ENCODE assay signal across 17 mouse cellular contexts in the genomic region with DNA sequence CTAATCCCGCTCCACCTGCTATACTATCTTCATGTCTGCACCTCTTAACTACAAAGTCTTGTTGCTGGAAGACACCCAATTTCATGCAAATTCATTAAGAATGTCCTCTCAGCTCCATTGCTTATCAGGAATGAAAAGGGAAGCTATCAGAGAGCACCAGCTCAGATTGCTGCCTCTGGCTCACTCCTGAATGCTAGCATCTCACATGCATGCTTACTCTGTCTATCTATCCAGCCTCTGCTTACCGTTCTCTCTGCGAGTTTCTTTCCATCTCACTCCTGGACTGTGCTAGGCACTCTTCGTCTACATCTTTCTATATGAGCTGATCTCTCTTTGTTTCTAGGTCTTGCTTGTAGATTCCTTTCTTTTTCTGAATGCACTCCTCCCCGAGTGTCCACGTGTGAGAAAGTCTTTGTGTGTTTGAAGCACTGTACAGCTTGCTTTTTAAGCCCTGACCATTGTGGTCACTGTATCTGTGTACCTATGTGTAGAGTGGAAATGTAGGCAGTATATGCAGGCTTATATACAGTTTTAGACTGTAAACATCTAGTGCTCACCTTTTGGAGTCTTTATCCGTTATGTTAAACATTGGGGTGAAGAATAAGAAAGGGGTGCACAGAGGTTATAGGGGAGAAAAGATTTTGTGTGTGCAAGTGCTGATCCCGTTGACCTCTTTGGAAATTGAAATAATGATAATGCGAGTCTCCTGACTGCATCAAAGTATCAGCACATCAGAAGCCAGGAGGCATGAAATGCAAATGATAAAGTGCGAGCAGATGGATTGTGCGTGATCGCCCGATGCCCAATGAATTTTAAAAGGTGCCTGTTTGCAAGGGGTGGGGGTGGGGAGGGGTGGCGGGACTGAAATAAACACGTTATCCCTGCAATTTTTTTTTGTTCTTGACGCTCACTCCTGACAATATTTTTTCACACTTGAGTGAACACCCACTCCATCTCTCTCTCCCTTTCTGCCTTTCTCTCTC.
A peak's percentile ranks its signal among the peaks of the same experiment; 100 is the strongest.
DNase-seq lines count a peak whose midpoint lies in the region; ATAC-seq and TF ChIP-seq lines count a peak whose summit lies in the region.
"Had no signal": no experiment of that assay in that cellular context is flagged by ENCODE, and none has a peak within 500 bp of the region (broad histone marks: within the 10 kb centered on the region; RNA-seq: fewer than 3 reads in every experiment).

No protein-coding gene starts in this region.

- TF ChIP-seq POLR2A in brain, embryonic 14.5 days (IDR thresholded peaks at IDR 0.05; ENCODE audit: borderline replicate concordance, extremely low read depth, insufficient read depth, insufficient read length, poor library complexity, severe bottlenecking), result no peak

- H3K27ac ChIP-seq in forebrain, embryonic 15.5 days (replicated peaks), result peak overlapping the region; percentile 89
- peak overlapping the region; percentile 3 for H3K27ac ChIP-seq in hindbrain, embryonic 16.5 days (ENCODE audit: low read depth, low read length)
- peak overlapping the region; percentile 76 for H3K27ac ChIP-seq in midbrain, embryonic 15.5 days
- H3K27ac ChIP-seq in intestine, embryonic 16.5 days (ENCODE audit: low read length), result no peak overlapping the region
- H3K27ac ChIP-seq in layer of hippocampus, adult 2 months, result no peak overlapping the region
- H3K27ac ChIP-seq: gastrocnemius, adult 2 months; intestine, embryonic 15.5 days; kidney, postnatal 0 days; lung, embryonic 15.5 days had no signal

- peak; percentile 62 for ATAC-seq in forebrain, embryonic 15.5 days (replicated peaks)
- peak; percentile 45; the same call in 1 of the 2 replicates for ATAC-seq in hindbrain, embryonic 16.5 days
- peak; percentile 62; the same call in 1 of the 2 replicates for ATAC-seq in midbrain, embryonic 15.5 days (replicated peaks)
- ATAC-seq in intestine, embryonic 16.5 days, result no peak
- ATAC-seq: intestine, embryonic 15.5 days had no signal

- no peak overlapping the region for H3K9ac ChIP-seq in forebrain, embryonic 15.5 days (replicated peaks)
- no peak overlapping the region for H3K9ac ChIP-seq in hindbrain, embryonic 16.5 days (ENCODE audit: low read depth, low read length)
- no peak overlapping the region for H3K9ac ChIP-seq in midbrain, embryonic 15.5 days
- H3K9ac ChIP-seq in intestine, embryonic 16.5 days (ENCODE audit: low read depth, low read length), result no peak overlapping the region
- H3K9ac ChIP-seq: intestine, embryonic 15.5 days; lung, embryonic 15.5 days had no signal

- H3K36me3 ChIP-seq in forebrain, embryonic 15.5 days, result no peaks in the 10 kb centered on the region
- no peaks in the 10 kb centered on the region for H3K36me3 ChIP-seq in hindbrain, embryonic 16.5 days (ENCODE audit: control insufficient read depth, insufficient read depth, low read length)
- H3K36me3 ChIP-seq in midbrain, embryonic 15.5 days (replicated peaks), result no peaks in the 10 kb centered on the region
- H3K36me3 ChIP-seq in intestine, embryonic 16.5 days (ENCODE audit: control insufficient read depth, insufficient read depth, low read length), result no peaks in the 10 kb centered on the region
- H3K36me3 ChIP-seq: intestine, embryonic 15.5 days; lung, embryonic 15.5 days had no signal

- no peak for TF ChIP-seq CTCF in brain, embryonic 14.5 days (IDR thresholded peaks at IDR 0.05; ENCODE audit: borderline replicate concordance, extremely low read depth, insufficient read depth, insufficient read length)
- no peak for TF ChIP-seq CTCF in layer of hippocampus, adult 2 months (conservative IDR thresholded peaks at IDR 0.05)

- no peaks in the 10 kb centered on the region for H3K9me3 ChIP-seq in forebrain, embryonic 15.5 days
- H3K9me3 ChIP-seq in hindbrain, embryonic 16.5 days (ENCODE audit: control insufficient read depth, low read length), result no peaks in the 10 kb centered on the region
- H3K9me3 ChIP-seq in midbrain, embryonic 15.5 days, result no peaks in the 10 kb centered on the region
- no peaks in the 10 kb centered on the region for H3K9me3 ChIP-seq in intestine, embryonic 16.5 days (ENCODE audit: control insufficient read depth, low read length)
- H3K9me3 ChIP-seq: intestine, embryonic 15.5 days; lung, embryonic 15.5 days had no signal

- no peaks in the 10 kb centered on the region for H3K27me3 ChIP-seq in forebrain, embryonic 15.5 days
- no peaks in the 10 kb centered on the region for H3K27me3 ChIP-seq in hindbrain, embryonic 16.5 days (replicated peaks; ENCODE audit: control insufficient read depth, insufficient read depth, low read length)
- no peaks in the 10 kb centered on the region for H3K27me3 ChIP-seq in midbrain, embryonic 15.5 days (replicated peaks)
- no peaks in the 10 kb centered on the region for H3K27me3 ChIP-seq in intestine, embryonic 16.5 days (replicated peaks; ENCODE audit: control insufficient read depth, insufficient read depth, low read length)
- H3K27me3 ChIP-seq: intestine, embryonic 15.5 days; lung, embryonic 15.5 days had no signal

- peak overlapping the region; percentile 26 for H3K4me2 ChIP-seq in forebrain, embryonic 15.5 days (replicated peaks)
- H3K4me2 ChIP-seq in hindbrain, embryonic 16.5 days (ENCODE audit: low read length), result peak overlapping the region; percentile 34
- H3K4me2 ChIP-seq in midbrain, embryonic 15.5 days, result peak overlapping the region; percentile 38
- H3K4me2 ChIP-seq in intestine, embryonic 16.5 days (ENCODE audit: low read depth, low read length), result no peak overlapping the region
- H3K4me2 ChIP-seq: intestine, embryonic 15.5 days; lung, embryonic 15.5 days had no signal

- peak; percentile 81 for DNase-seq in brain, embryonic 14.5 days (ENCODE audit: low read depth)
- DNase-seq in adrenal gland, postnatal 10 days, result no peak
- DNase-seq in cerebellum, postnatal 10 days, result no peak
- no peak for DNase-seq in layer of hippocampus, adult 2 months (ENCODE audit: low spot score in 2 of 2)
- DNase-seq: adrenal gland, adult 8-10 months; cerebellum, adult 9-10 months; gastrocnemius, adult 2 months; heart, postnatal 10 days; thymus, adult 2 months had no signal

- 24% methylated on average over 16 of the region's 16 CpGs for WGBS in forebrain, embryonic 15.5 days
- 29% methylated on average over 16 of the region's 16 CpGs for WGBS in hindbrain, embryonic 16.5 days
- WGBS in midbrain, embryonic 15.5 days, result 24% methylated on average over 16 of the region's 16 CpGs
- 84% methylated on average over 16 of the region's 16 CpGs for WGBS in intestine, embryonic 16.5 days

- H3K4me1 ChIP-seq in forebrain, embryonic 15.5 days, result peaks cover 34% of the 10 kb centered on the region
- peaks cover 5% of the 10 kb centered on the region for H3K4me1 ChIP-seq in hindbrain, embryonic 16.5 days (ENCODE audit: control insufficient read depth, insufficient read depth, low read depth, low read length)
- peaks cover 37% of the 10 kb centered on the region for H3K4me1 ChIP-seq in midbrain, embryonic 15.5 days
- no peaks in the 10 kb centered on the region for H3K4me1 ChIP-seq in intestine, embryonic 16.5 days (ENCODE audit: control insufficient read depth, insufficient read depth, low read length)
- H3K4me1 ChIP-seq: intestine, embryonic 15.5 days; lung, embryonic 15.5 days had no signal

- no peak overlapping the region for H3K4me3 ChIP-seq in forebrain, embryonic 15.5 days
- no peak overlapping the region for H3K4me3 ChIP-seq in hindbrain, embryonic 16.5 days (ENCODE audit: low read length)
- H3K4me3 ChIP-seq in midbrain, embryonic 15.5 days, result no peak overlapping the region
- H3K4me3 ChIP-seq in intestine, embryonic 16.5 days (ENCODE audit: low read length), result no peak overlapping the region
- H3K4me3 ChIP-seq in layer of hippocampus, adult 2 months, result no peak overlapping the region
- H3K4me3 ChIP-seq: erythroblast, embryonic 14.5 days; gastrocnemius, adult 2 months; intestine, embryonic 15.5 days; lung, embryonic 15.5 days had no signal

Comparison
In these comparisons a context has a peak if more than half of its experiments do, and no peak if none do; other contexts are left out.
1. H3K27ac ChIP-seq: peak in forebrain, embryonic 15.5 days (single experiment), hindbrain, embryonic 16.5 days (single experiment) and midbrain, embryonic 15.5 days (single experiment); none in intestine, embryonic 16.5 days (single experiment) and layer of hippocampus, adult 2 months (single experiment).